Mouse (Mus musculus) CH12F3 (cell line): ENCODE results near the gene A230050P20Rik.

Experiments used
- in situ Hi-C: fragments of 300-500 bp; cut with MboI; formaldehyde crosslinking; loops from 2 replicates; pipeline ENCODE4 v1.14.3; 2020; ENCODE audit warnings: low sequenced_read_pairs

Gene A230050P20Rik

DNA sequence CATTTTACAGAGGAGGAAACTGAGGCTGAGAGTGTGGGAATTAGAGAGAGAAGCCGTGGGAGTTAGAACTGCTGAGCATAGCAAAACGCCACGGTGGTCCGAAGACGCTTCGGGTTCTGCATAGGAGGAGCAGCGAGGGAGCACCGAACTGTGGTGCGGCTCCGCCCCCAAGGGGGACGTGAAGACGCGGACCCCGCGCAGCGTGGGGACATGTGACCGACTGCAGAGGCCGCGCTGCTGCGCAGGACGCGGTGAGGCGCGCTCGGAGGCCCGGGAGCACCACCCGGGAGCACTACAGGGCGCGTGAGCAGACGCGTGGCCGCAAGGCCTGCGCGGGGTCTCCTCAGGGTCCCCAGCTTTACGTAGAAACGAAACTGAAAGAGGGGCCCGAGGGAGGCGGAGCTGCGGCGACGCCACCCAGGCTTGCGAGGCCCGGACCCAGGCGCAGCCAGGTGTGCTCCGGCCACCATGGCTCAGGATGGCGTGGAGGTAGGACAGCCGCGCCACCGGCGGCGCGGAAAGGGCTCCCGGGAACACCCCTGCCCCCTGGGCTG is at the start of gene A230050P20Rik:
Gene A230050P20Rik, plus strand, starts transcription at position 195 of the 554 bp plus-strand sequence.
- in situ Hi-C loops, result no loop called here

DNA sequence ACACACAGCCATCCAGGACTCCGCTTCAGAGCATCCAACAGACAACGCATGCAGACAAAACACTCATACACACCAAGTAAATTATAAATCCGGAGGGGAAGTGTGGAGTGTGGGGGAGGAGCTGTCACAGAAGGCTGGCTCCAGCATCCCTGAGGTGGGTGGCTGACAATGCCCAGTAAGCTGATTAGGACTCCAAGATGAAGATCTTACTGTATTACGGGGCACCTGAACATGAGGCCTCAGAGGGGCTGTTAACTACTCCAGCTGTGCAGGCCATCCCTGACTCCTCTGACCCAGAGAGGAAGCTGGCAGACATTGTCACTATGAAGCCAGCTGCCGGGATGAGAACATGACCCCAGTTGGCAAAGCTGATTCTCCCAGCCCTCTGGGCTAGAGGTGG is 48.4 kb upstream of the A230050P20Rik start:
- in situ Hi-C loops, result no loop called here

DNA sequence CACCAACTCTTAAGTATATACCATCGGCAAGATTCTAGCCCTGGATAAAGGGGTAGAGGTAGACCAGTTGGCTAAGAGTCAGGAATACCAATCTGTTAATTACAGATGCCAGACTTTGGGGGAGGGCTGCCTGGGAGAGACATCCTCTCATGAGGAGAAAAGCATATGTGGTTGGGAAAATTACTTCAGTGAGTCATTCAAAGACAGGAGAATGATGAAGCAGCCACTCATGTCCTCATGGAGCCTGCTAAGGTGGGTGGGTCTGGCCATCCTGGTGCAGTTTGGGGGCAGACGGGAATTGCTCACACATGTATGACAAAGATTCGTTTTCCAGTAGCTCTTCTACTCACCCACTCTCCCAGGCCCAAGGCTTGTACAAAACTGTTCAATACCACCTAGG is 45.6 kb upstream of the A230050P20Rik start:
- in situ Hi-C loops, result no loop called here

DNA sequence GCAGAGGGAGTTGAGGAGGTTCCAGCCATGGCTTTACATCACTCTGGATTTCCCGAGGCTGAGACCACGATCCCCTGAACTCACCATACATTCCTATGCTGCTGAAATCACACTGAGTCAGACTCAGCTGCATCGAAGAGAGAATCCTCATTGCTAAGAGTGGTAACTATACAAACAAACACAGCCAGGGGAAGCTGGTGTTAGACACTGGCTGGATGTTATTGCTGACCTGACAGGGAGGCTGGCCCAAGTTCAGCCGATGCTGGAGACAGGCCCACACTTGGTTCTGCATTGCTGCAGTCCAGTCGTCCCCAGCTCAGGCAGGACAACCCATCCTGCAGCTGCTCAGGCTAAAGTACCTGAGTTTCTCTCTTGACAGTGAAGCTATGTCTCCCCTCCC is 42.7 kb upstream of the A230050P20Rik start:
- in situ Hi-C loops, result no loop called here

DNA sequence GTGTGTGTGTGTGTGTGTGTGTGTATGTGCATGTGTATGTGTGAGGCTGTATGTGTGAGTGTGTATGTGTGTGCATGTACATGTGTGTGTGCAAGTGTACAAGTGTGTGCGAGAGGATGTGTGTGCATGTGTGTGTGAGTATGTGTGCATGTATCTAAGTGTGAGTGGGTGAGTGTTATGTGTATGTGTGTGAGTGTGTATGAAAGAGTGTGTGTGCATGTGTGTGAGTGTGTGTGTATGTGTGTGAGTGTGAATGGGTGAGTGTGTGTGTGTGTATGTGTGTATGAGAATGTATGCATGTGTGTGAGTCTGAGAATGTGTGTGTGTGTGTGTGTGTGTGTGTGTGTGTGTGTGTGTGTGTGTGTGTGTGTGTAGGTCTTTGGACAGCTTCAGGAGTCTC is 40.3 kb upstream of the A230050P20Rik start:
- in situ Hi-C loops, result no loop called here

DNA sequence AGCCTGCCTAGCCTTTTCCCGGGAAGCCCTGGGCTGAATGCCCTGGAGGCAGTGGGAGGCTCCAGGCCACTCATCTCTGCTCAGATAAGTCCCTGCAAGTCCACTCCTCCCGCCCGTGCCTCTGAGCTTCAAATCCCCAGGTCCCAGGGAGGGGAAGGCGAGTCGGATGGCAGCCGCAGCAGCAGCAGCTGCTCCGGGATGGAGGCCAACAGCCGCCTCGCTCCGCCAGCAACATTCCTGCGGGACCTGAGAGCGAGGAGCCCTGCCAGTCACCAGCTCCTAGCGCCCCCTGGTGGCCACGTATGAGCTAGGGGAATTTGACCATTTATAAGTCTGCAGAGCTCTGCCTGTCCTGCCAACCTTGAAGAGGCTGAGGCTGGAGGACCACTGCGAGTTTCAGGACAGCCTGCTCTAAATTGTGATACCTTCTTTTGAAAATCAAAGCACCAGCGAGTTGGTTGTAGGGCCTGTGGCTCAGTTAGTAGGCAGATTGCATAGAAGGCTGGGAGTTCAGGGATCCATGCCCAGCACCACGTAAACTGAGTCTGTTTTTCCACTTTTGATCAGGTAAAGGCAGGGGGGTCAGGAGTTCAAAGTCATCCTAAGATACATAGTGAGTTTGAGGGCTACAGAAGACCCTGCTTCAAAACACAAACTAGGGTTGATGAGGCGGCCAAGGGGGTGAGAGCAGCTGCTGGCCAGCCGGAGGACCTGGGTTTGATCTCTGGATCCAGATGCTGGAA is 37.4 kb upstream of the A230050P20Rik start:
- in situ Hi-C loops, result loop anchor here (10.0 kb wide), 1 partner anchor 86 kb away; the partner anchor contains the start of gene Olfm2

DNA sequence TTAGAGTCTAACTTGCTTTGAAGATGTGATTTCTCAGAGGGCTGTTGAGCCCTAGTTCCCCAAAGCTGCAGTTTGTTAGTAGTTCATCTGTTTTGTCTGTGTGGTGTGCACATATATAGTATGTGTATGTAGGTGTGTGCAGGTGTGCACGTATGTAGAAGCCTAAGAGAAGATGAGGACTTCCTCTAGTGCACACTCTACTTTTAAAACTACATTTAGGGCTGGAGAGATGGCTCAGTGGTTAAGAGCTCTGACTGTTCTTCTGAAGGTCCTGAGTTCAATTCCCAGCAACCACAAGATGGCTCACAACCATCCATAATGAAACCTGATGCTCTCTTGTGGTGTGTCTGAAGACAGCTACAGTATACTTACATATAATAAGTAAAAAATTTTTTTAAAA is 33.6 kb upstream of the A230050P20Rik start:
- in situ Hi-C loops, result loop anchor here (10.0 kb wide), 1 partner anchor 90 kb away; the partner anchor contains the start of gene Olfm2

DNA sequence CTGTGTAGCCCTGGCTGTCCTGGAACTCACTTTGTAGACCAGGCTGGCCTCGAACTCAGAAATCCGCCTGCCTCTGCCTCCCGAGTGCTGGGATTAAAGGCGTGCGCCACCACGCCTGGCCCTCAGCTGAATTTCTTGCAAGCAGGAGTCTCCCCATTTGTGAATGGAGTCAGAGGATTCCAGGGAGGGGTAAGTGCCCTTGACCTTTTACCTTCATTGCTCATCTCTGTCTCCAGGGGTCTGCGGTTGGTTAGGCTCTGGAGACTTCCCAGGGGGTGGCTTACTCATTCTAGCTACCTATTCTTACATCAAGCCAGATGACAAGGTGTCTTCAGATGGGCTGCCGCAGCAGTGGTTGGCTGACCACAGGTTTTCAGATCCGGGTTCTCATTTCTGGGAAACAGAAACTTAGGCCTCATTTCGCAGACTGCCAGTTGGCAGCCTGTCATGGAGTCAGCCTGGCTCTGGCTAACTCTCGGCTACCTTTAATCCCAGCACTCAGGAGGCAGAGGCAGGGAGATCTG is 32.9 kb upstream of the A230050P20Rik start:
- in situ Hi-C loops, result loop anchor here (10.0 kb wide), 1 partner anchor 91 kb away; the partner anchor contains the start of gene Olfm2

DNA sequence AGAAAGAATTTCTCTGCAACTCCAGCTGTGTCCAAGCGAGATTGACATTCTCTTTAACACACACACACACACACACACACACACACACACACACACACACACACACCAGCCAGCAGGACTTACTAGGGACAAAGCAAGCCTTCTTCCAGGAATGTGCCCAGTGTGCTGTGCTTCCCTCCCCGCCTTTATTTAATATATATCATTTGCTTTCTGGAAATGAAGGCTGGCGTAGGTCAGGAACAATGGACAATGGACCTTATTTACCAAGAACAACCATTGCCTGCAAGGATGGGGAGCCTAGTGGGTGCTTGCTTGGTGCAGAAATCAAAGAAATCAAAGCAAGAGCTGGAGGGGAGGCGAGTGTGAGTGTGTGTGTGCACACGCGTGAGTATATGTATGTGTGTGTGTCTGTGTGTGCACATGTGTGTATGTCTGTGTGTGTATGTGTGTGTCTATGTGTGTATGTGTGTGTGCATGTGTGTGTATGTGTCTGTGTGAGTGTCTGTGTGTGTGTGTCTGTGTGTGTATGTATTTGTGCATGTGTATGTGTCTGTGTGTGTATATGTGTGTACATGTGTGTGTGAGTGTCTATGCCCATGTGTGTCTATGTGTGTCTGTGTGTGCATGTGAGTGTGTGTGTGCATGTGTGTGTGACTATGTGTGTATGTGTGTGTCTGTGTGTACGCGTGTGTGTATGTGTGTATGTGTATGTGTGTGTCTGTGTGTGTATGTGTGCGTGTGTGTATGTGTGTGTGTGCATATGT is 31.1 kb upstream of the A230050P20Rik start:
- in situ Hi-C loops, result loop anchor here (10.0 kb wide), 1 partner anchor 93 kb away; the partner anchor contains the start of gene Olfm2

DNA sequence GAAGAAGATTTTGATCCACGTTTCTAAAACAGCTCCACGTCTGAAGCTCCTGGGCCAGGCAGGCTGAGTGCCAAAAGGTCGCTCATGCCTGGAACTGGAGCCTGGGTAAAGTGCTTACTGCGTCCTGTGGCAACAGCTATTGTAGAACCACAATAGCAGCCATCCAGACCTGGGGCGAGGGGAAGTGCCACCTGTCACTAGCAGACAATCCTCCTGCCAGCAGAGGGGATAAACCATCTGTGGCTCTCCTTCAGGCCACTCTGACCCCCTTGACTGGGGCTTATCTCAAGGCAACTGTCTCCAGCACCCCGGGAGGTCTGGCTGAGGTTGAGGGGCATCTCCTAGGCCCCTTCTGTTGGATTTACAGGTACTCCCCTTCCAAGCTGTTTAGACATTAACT is 29.5 kb upstream of the A230050P20Rik start:
- in situ Hi-C loops, result loop anchor here (10.0 kb wide), 1 partner anchor 94 kb away; the partner anchor contains the start of gene Olfm2

DNA sequence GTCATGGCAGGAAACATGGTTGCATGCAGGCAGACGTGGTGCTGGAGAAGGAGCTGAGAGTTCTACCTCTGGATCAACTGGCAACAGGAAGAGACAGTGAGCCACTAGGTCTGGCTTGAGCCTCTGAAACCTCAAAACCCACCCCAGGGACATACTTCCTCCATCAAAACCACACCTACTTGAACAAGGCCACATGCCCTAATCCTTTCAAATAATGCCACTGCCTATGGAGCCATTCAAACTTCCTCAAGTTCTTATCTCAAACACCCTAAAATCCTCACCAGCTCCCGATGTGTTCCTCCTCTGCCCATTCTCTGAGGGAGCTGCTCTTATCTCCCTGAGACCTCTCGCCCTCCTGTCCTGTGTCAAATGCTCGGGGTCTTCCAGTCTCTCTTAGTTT is 26.2 kb upstream of the A230050P20Rik start:
- in situ Hi-C loops, result no loop called here

DNA sequence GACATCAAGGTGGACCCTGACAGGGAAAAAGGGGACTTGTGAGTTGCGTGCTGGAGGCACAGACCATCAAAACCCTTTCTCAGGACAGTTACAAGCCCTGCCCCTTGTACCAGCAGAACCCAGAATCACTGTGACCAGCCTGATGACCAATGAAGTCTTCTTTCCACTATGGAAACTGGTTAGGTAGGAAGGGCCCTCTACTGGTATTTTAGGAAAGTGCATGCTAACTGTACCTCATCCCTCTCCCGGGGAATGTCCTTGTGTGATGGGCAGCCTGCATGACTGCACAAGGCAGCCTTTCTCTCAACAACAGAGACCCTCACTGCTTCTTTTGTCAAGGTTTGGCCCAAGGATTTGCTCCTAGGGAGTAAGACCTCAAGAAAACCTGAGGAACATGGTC is 25.8 kb upstream of the A230050P20Rik start:
- in situ Hi-C loops, result no loop called here

DNA sequence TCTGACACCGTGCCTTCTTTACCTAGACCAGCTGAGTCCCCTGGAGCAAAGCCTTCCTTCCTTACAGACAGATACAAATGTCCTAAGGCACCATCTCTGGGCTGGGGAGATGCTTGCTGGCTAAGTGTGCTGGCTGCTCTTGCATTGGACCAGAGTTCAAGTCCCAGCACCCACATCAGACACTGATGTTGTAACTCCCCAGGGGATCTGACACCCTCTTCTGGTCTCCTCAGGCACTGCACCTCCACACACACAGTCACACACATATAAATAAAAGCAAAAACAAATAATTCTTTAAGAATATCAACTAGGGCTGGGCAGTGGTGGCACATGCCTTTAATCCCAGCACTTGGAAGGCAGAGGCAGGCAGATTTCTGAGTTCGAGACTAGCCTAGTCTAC is 18.3 kb upstream of the A230050P20Rik start:
- in situ Hi-C loops, result no loop called here

DNA sequence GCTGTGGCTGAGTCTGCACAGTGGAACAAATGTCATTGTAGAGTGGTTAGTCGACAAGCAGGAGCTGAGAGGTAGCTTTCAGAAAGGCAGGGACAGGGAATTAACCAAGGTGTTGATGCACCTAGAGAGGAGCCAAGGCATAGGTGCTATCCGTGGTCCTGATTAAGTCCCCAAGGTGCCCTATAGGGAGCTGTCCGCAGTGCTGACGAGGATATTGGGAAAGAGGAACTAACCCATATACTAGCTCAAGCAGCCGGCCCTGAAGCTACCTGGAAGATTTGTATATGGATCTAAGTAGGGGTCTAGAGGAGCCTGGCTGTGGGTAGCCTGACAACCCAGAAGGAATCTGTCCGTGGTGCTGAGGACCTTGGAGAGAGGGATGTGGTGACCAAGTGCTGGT is 11.3 kb upstream of the A230050P20Rik start:
- in situ Hi-C loops, result no loop called here

DNA sequence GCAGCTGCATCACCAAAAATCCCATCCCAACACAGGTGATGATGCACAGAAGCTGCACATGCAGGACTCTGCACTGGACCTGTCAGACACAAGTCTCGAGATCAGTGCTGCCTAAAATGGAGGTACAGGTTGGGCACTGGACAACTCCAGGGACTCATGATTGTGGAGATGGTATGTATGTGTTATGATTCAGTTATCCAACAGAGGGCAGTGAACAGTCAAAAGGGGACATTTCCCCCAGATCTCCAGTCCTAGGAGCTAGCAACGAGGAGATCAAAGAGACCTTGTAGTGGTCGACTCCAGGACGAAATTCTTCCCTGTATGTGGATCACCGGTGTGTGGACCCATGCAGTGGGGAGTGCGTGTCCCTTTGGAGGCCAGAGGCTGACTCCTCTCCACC is 8.5 kb upstream of the A230050P20Rik start:
- in situ Hi-C loops, result no loop called here

DNA sequence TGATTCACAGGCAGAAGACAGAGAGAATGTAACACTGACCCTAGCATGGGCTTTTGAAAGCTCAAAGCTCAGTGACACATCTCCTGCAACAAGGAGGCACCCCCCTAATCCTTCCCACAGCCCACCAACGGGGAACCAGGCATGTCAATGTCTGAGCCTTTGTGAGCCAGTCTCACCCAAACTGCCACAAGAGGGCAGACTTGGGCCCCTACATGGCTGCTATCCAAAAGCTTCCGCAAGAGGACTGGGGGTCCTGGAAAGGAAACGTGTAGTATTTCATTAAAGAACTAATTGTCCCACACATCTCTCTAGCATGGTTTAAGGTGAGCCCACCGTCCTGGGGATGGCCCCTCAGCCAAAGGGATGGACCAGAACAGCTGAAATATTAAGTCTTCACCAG is 6.6 kb upstream of the A230050P20Rik start:
- in situ Hi-C loops, result no loop called here

DNA sequence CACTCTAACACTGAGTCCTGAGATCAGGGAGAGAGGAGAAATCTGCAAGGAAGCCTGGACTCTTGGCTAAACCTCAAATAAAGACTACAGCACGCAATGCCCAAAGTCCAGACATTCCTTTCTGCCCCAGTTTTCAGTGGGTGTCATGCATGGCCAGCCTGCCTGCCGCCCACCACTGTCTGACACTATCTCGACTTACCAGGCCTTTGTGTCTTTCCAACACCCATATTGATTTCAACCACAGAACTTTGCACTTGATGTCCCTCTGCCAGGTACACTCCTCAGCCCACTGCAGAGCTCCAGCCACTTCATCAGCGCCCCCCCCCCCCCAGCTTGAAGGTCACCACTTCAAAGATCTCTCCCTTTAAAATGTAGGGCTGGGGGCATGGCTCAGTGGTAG is 6.2 kb upstream of the A230050P20Rik start:
- in situ Hi-C loops, result no loop called here

DNA sequence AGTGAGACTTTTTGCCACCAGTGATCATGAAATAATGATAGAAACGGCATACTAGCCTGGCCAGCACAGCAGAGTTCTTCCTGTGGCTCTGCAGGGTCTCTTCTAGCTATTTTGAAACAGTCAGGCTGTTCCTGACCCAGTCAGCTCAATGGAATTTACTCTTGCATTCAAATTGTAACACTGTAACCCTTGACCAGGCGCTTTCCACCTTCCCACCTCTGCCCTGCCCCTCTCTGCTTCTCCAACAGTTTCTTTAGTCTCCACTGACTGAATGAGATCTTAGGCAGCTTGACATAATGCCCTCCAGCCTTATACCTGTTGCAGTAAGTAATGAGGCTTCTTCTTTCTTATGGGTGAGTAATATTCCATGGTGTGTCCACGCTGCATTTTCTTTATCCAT is 1.6 kb upstream of the A230050P20Rik start:
- in situ Hi-C loops, result no loop called here

DNA sequence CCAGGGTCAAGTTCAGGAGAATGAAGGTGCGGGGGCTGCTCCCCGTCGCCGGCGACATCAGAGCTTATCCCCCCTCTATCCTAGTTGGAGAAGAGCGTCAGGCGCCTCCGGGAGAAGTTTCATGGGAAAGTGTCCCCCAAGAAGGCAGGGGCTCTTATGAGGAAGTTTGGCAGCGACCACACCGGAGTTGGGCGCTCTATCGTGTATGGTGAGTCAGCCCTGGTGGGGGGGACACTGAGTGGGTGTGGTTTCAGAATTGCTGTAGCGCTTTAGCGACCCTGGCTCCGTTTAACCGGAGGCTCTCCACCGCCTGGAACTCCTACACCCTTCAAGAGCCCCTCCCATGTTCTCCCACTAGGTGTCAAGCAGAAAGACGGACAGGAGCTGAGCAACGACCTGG is 804 bp downstream of the A230050P20Rik start:
- in situ Hi-C loops, result no loop called here

DNA sequence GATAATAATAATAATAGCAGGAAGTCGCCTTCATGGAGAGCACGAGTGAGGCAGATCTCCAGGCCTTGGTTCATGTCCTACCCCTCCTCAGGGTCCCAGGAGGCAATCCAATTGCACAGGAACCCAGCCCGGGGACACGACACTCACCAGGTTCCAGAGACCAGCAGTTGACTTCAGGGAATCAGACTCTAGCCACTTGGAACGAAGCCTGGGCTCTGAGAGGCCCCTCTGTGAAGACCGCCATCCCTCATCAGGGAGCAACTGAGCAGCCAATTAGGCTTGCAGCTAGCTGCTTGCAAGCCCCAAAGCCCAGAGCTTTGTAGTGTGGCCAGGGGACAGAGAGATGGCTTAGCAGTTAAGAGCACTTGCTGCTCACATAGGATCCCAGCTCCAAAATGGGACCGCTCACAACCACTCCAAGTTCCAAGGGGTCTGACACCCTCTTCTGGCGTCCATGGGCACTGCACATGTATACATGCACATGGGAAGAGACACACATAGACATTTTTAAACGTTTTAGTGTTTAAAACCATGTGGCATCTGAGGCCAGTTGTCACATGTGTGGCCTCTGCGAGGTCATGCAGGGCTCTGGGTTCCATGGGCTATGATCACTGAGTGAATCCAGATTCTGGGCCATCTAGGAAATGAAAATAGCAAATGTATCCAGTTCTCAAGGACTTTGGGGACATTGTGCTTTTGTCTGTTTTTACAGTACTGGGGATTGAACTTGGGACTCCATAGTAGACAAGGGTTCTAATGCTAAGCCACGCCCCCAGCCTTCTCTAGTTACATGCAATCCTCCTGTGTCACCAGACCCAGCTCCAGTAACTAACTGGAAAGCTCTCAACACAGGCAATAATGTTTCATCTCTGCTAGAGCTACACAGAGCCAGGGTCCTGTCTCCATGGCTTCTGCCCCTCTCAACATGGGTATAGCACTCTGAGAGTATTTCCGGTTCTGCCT is 2.0 kb downstream of the A230050P20Rik start:
- in situ Hi-C loops, result no loop called here
